Mouse (Mus musculus): ENCODE measurements around the gene Arhgef1. TPM values are rescaled to one million over a fixed set of nuclear protein-coding genes. Genes with fewer than 3 reads are reported as not detected.

Arhgef1 gene
- polyA plus RNA-seq, 2 experiments: 109 to 256 TPM

- no peaks in the 10 kb centered on the region for H3K9me3 ChIP-seq (ENCODE audit: control insufficient read depth, low read length)
- H3K4me1 ChIP-seq (ENCODE audit: control insufficient read depth, insufficient read depth, low read length): peaks cover 32% of the 10 kb centered on the region
- peak overlapping the region; percentile 83 for H3K9ac ChIP-seq (ENCODE audit: low read depth, low read length, severe bottlenecking)
- no peak for TF ChIP-seq POLR2A (IDR thresholded peaks at IDR 0.05; ENCODE audit: borderline replicate concordance, extremely low read depth, insufficient read depth, insufficient read length)
- H3K36me3 ChIP-seq (ENCODE audit: control insufficient read depth, insufficient read depth, low read length): peaks cover 9% of the 10 kb centered on the region; the same call in 1 of the 2 replicates
- ATAC-seq (ENCODE audit: low FRiP score, low read depth) (no peak), DNase-seq (ENCODE audit: low spot score) (no peak)
- WGBS: 33% methylated on average over 10 of the region's 10 CpGs
- H3K4me3 ChIP-seq (replicated peaks; ENCODE audit: low read length): peak overlapping the region; percentile 85
- H3K27me3 ChIP-seq (ENCODE audit: control insufficient read depth, insufficient read depth, low read length): no peaks in the 10 kb centered on the region
- H3K4me2 ChIP-seq (replicated peaks; ENCODE audit: low read depth, low read length, severe bottlenecking): peak overlapping the region; percentile 67
- peak overlapping the region; percentile 53; the same call in 1 of the 2 replicates for H3K27ac ChIP-seq (replicated peaks; ENCODE audit: low read depth, low read length)
Measured at GRCm38 (mm10) chr7:24903444-24903825, 723 bp downstream of the Arhgef1 start.

- Histone ChIP-seq H3K36me3 (ENCODE audit: control insufficient read depth, insufficient read depth, low read length) (peaks cover 16% of the 10 kb centered on the region), H3K4me3 (replicated peaks; ENCODE audit: low read length) (peak overlapping the region; percentile 85), H3K9ac (ENCODE audit: low read depth, low read length, severe bottlenecking) (peak overlapping the region; percentile 71), H3K4me1 (ENCODE audit: control insufficient read depth, insufficient read depth, low read length) (peaks cover 32% of the 10 kb centered on the region), H3K27ac (replicated peaks; ENCODE audit: low read depth, low read length) (peak overlapping the region; percentile 67; the same call in 1 of the 2 replicates), H3K27me3 (ENCODE audit: control insufficient read depth, insufficient read depth, low read length) (no peaks in the 10 kb centered on the region), H3K4me2 (replicated peaks; ENCODE audit: low read depth, low read length, severe bottlenecking) (peak overlapping the region; percentile 67), H3K9me3 (ENCODE audit: control insufficient read depth, low read length) (no peaks in the 10 kb centered on the region)
- TF ChIP-seq POLR2A (IDR thresholded peaks at IDR 0.05; ENCODE audit: borderline replicate concordance, extremely low read depth, insufficient read depth, insufficient read length): 0 out of 2 replicates have a peak, but pooled peaks have one; percentile 10
- DNase-seq (ENCODE audit: low spot score) (peak; percentile 97), ATAC-seq (ENCODE audit: low FRiP score, low read depth) (peak; percentile 95)
- 0% methylated on average over 27 of the region's 30 CpGs for WGBS
Measured at GRCm38 (mm10) chr7:24904070-24904483, 1.4 kb downstream of the Arhgef1 start.

GRCm38 (mm10) chr7:24904936-24905335 is 2.2 kb downstream of the Arhgef1 start:
- H3K4me3 ChIP-seq (replicated peaks; ENCODE audit: low read length): peak overlapping the region; percentile 85
- 13% methylated on average over 3 of the region's 3 CpGs for WGBS
- DNase-seq (ENCODE audit: low spot score) (peak; percentile 59), ATAC-seq (ENCODE audit: low FRiP score, low read depth) (no peak)
- no peaks in the 10 kb centered on the region for H3K9me3 ChIP-seq (ENCODE audit: control insufficient read depth, low read length)
- H3K4me2 ChIP-seq (replicated peaks; ENCODE audit: low read depth, low read length, severe bottlenecking): peak overlapping the region; percentile 67
- TF ChIP-seq POLR2A (IDR thresholded peaks at IDR 0.05; ENCODE audit: borderline replicate concordance, extremely low read depth, insufficient read depth, insufficient read length): no peak
- H3K27ac ChIP-seq (replicated peaks; ENCODE audit: low read depth, low read length): peak overlapping the region; percentile 67; the same call in 1 of the 2 replicates
- peaks cover 32% of the 10 kb centered on the region for H3K4me1 ChIP-seq (ENCODE audit: control insufficient read depth, insufficient read depth, low read length)
- peaks cover 24% of the 10 kb centered on the region for H3K36me3 ChIP-seq (ENCODE audit: control insufficient read depth, insufficient read depth, low read length)
- no peaks in the 10 kb centered on the region for H3K27me3 ChIP-seq (ENCODE audit: control insufficient read depth, insufficient read depth, low read length)
- H3K9ac ChIP-seq (ENCODE audit: low read depth, low read length, severe bottlenecking): peak overlapping the region; percentile 71

GRCm38 (mm10) chr7:24906551-24906950 is 3.8 kb downstream of the Arhgef1 start:
- Histone ChIP-seq H3K4me3 (replicated peaks; ENCODE audit: low read length) (peak overlapping the region; percentile 24), H3K9me3 (ENCODE audit: control insufficient read depth, low read length) (no peaks in the 10 kb centered on the region), H3K27me3 (ENCODE audit: control insufficient read depth, insufficient read depth, low read length) (no peaks in the 10 kb centered on the region), H3K4me1 (ENCODE audit: control insufficient read depth, insufficient read depth, low read length) (peaks cover 32% of the 10 kb centered on the region), H3K36me3 (ENCODE audit: control insufficient read depth, insufficient read depth, low read length) (peaks cover 38% of the 10 kb centered on the region), H3K27ac (replicated peaks; ENCODE audit: low read depth, low read length) (peak overlapping the region; percentile 79), H3K9ac (ENCODE audit: low read depth, low read length, severe bottlenecking) (peak overlapping the region; percentile 17; the same call in 1 of the 2 replicates), H3K4me2 (replicated peaks; ENCODE audit: low read depth, low read length, severe bottlenecking) (peak overlapping the region; percentile 42)
- WGBS: 23% methylated on average over 6 of the region's 6 CpGs
- no peak for TF ChIP-seq POLR2A (IDR thresholded peaks at IDR 0.05; ENCODE audit: borderline replicate concordance, extremely low read depth, insufficient read depth, insufficient read length)
- ATAC-seq (ENCODE audit: low FRiP score, low read depth): no peak
- DNase-seq (ENCODE audit: low spot score): no peak

DNA sequence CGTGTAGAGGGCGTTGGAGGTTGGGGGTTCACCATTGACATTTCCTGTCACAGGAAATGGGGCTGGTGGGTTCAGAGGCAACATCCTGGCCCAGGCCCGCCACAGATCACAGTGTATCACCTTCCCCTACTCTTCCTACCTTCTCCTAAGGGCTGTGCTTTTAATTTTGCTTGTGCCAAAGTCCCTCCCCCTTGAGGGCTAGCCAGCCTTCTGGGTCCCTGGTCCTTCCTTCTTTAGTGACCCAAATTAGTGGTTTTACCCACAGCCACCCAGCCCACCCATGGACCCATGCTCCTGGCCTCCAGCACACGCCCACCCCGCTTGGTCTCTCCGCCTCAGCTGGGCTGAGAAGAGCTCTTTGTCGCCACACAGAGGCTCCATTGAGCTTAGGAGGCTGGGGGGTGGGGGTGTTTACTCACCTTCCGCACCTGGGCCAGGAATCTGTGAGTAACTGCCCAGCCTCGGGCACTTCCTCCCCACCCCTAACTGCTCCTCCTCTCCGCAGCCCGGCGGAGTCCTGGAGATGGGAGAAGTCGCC is 4.6 kb downstream of the Arhgef1 start:
- peak overlapping the region; percentile 79 for H3K27ac ChIP-seq (replicated peaks; ENCODE audit: low read depth, low read length)
- H3K9ac ChIP-seq (ENCODE audit: low read depth, low read length, severe bottlenecking): peak overlapping the region; percentile 17
- peak; percentile 8; the same call in 1 of the 2 replicates for ATAC-seq (ENCODE audit: low FRiP score, low read depth)
- peaks cover 45% of the 10 kb centered on the region for H3K36me3 ChIP-seq (ENCODE audit: control insufficient read depth, insufficient read depth, low read length)
- H3K4me2 ChIP-seq (replicated peaks; ENCODE audit: low read depth, low read length, severe bottlenecking): peak overlapping the region; percentile 42
- TF ChIP-seq POLR2A (IDR thresholded peaks at IDR 0.05; ENCODE audit: borderline replicate concordance, extremely low read depth, insufficient read depth, insufficient read length): no peak
- peak overlapping the region; percentile 24 for H3K4me3 ChIP-seq (replicated peaks; ENCODE audit: low read length)
- no peaks in the 10 kb centered on the region for H3K9me3 ChIP-seq (ENCODE audit: control insufficient read depth, low read length)
- H3K27me3 ChIP-seq (ENCODE audit: control insufficient read depth, insufficient read depth, low read length): no peaks in the 10 kb centered on the region
- H3K4me1 ChIP-seq (ENCODE audit: control insufficient read depth, insufficient read depth, low read length): peaks cover 28% of the 10 kb centered on the region
- 14% methylated on average over 11 of the region's 13 CpGs for WGBS
- DNase-seq (ENCODE audit: low spot score): peak; percentile 62
